Mouse (Mus musculus) forebrain, postnatal 0 days (tissue): ENCODE results near the gene Elf3. TPM values are rescaled to one million over a fixed set of nuclear protein-coding genes. Genes with fewer than 3 reads are reported as not detected.

Experiments used
- ATAC-seq: fragments of 200-750 bp; cut with Nextera tagmentation; 2 replicates; pipeline ENCODE4 v1.8.0; 2017; ENCODE audit warnings: mild to moderate bottlenecking, moderate library complexity
- DNase-seq: peaks from one replicate; pipeline ENCODE4 v3.0.0-alpha.2; 2015
- H3K27ac ChIP-seq: fragments of 300-500 bp; sonication (generic); 2 replicates; pipeline ENCODE4 v1.5.1; 2014; ENCODE audit warnings: low read depth, mild to moderate bottlenecking, antibody characterized with exemption, low read length, moderate library complexity, mixed read lengths
- H3K27me3 ChIP-seq: fragments of 300-500 bp; sonication (generic); 2 replicates; pipeline ENCODE4 v1.6.1; 2014; ENCODE audit warnings: mild to moderate bottlenecking, low read length, mixed read lengths; ENCODE audit not compliant: insufficient read depth
- H3K36me3 ChIP-seq: fragments of 300-500 bp; sonication (generic); 2 replicates; pipeline ENCODE4 v1.6.1; 2014; ENCODE audit warnings: mild to moderate bottlenecking, moderate library complexity; ENCODE audit not compliant: insufficient read depth
- H3K4me1 ChIP-seq: fragments of 300-500 bp; sonication (generic); 2 replicates; pipeline ENCODE4 v1.6.1; 2014; ENCODE audit warnings: antibody characterized with exemption; ENCODE audit not compliant: insufficient read depth
- H3K4me2 ChIP-seq: fragments of 300-500 bp; sonication (generic); 2 replicates; pipeline ENCODE4 v1.6.1; 2014; ENCODE audit warnings: low read depth, mild to moderate bottlenecking, moderate library complexity
- H3K4me3 ChIP-seq: fragments of 300-500 bp; sonication (generic); 2 replicates; pipeline ENCODE4 v1.5.1; 2014; ENCODE audit warnings: low read depth, low read length, mixed read lengths
- H3K9ac ChIP-seq: fragments of 300-500 bp; sonication (generic); 2 replicates; pipeline ENCODE4 v1.6.1; 2014; ENCODE audit warnings: mild to moderate bottlenecking
- H3K9me3 ChIP-seq: fragments of 300-500 bp; sonication (generic); 2 replicates; pipeline ENCODE4 v1.6.1; 2016; ENCODE audit warnings: low read length
- CTCF ChIP-seq: sonication (generic); IDR thresholded peaks from 2 replicates; pipeline ENCODE4 v1.5.1; 2016; ENCODE audit warnings: antibody characterized with exemption, control low read depth, low read depth
- WGBS: fragments of 180-500 bp; shearing (Covaris S2); extraction: QIAGEN DNeasy Blood & Tissue Kit; methylation state at CpG from one replicate; pipeline ENCODE4 v1.1.7; 2014; 5-methylcytosine and 5-hydroxymethylcytosine counted together
- polyA plus RNA-seq: library from polyadenylated mRNA; unstranded; fragments of >200 nt; fragmentation: Nextera tagmentation; extraction: Ambion mirVana; gene quantifications from 2 replicates; pipeline ENCODE4 v1.2.1, GENCODE M21; 2015
- total RNA-seq: library from RNA; depleted of rRNA; stranded (reverse); fragments of >200 nt; gene quantifications from 2 replicates; pipeline ENCODE4 v1.2.3, GENCODE M21; 2014

Elf3 gene
- total and polyA plus RNA-seq, 2 experiments from 2014 or later, result 0.21 TPM; not detected in 1

- Histone ChIP-seq H3K4me1 (no peaks in the 10 kb centered on the region), H3K9me3 (no peaks in the 10 kb centered on the region), H3K4me3 (no peak overlapping the region), H3K9ac (no peak overlapping the region), H3K27ac (no peak overlapping the region), H3K4me2 (no peak overlapping the region), H3K27me3 (no peaks in the 10 kb centered on the region), H3K36me3 (peaks cover 16% of the 10 kb centered on the region)
- ATAC-seq (no peak), DNase-seq (no peak)
- TF ChIP-seq CTCF, result no peak
- 91% methylated on average over 17 of the region's 17 CpGs for WGBS
Measured at GRCm38 (mm10) chr1:135281841-135282240, 23.5 kb upstream of the Elf3 start.

GRCm38 (mm10) chr1:135280646-135281045 lies 22.3 kb upstream of the Elf3 start:
- ATAC-seq, result no peak; the same call in 1 of the 2 replicates
- Histone ChIP-seq H3K9me3 (no peaks in the 10 kb centered on the region), H3K4me1 (no peaks in the 10 kb centered on the region), H3K4me3 (no peak overlapping the region), H3K36me3 (peaks cover 22% of the 10 kb centered on the region), H3K27me3 (no peaks in the 10 kb centered on the region), H3K9ac (no peak overlapping the region), H3K4me2 (no peak overlapping the region), H3K27ac (no peak overlapping the region)
- DNase-seq, result peak; percentile 63
- TF ChIP-seq CTCF, result no peak
- 45% methylated on average over 9 of the region's 9 CpGs for WGBS

DNA sequence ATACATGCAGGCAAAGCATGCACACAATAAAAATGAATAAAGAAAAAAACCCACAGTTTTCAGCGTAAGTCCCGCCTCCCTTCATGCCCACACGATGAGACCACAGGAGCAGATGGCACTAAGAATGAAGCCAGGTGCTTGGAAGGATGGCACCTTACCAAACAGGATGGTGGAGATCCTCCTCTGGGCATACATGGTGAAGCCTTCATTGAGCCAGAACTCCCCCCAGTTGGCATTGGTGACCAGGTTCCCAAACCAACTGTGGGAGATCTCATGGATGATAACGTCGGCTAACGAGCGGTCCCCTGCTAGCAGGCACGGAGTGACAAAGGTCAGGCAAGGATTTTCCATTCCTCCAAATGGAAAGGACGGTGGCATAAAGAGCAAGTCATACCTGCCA lies 13.0 kb upstream of the Elf3 start:
- H3K4me2 ChIP-seq, result no peak overlapping the region
- no peaks in the 10 kb centered on the region for H3K4me1 ChIP-seq
- no peak for ATAC-seq
- no peak for TF ChIP-seq CTCF
- H3K27me3 ChIP-seq, result no peaks in the 10 kb centered on the region
- no peak for DNase-seq
- no peak overlapping the region for H3K27ac ChIP-seq
- no peaks in the 10 kb centered on the region for H3K9me3 ChIP-seq
- H3K9ac ChIP-seq, result no peak overlapping the region
- H3K36me3 ChIP-seq, result peaks cover 66% of the 10 kb centered on the region
- no peak overlapping the region for H3K4me3 ChIP-seq
- 70% methylated on average over 9 of the region's 9 CpGs for WGBS

GRCm38 (mm10) chr1:135267663-135268446 lies 9.5 kb upstream of the Elf3 start:
- Histone ChIP-seq H3K27ac (no peak overlapping the region), H3K9ac (no peak overlapping the region), H3K4me2 (no peak overlapping the region), H3K9me3 (no peaks in the 10 kb centered on the region), H3K4me3 (no peak overlapping the region), H3K36me3 (peaks cover 81% of the 10 kb centered on the region), H3K27me3 (no peaks in the 10 kb centered on the region), H3K4me1 (no peaks in the 10 kb centered on the region)
- DNase-seq, result no peak
- peak; percentile 10; the same call in 1 of the 2 replicates for TF ChIP-seq CTCF
- no peak for ATAC-seq
- WGBS, result 91% methylated on average over 10 of the region's 10 CpGs

GRCm38 (mm10) chr1:135265834-135266233 lies 7.5 kb upstream of the Elf3 start:
- Histone ChIP-seq H3K27ac (no peak overlapping the region), H3K4me3 (no peak overlapping the region), H3K4me1 (no peaks in the 10 kb centered on the region), H3K9ac (no peak overlapping the region), H3K27me3 (no peaks in the 10 kb centered on the region), H3K4me2 (no peak overlapping the region), H3K9me3 (no peaks in the 10 kb centered on the region), H3K36me3 (peaks cover 72% of the 10 kb centered on the region)
- TF ChIP-seq CTCF, result no peak
- no peak for ATAC-seq
- no peak for DNase-seq
- WGBS, result 89% methylated on average over 5 of the region's 5 CpGs

DNA sequence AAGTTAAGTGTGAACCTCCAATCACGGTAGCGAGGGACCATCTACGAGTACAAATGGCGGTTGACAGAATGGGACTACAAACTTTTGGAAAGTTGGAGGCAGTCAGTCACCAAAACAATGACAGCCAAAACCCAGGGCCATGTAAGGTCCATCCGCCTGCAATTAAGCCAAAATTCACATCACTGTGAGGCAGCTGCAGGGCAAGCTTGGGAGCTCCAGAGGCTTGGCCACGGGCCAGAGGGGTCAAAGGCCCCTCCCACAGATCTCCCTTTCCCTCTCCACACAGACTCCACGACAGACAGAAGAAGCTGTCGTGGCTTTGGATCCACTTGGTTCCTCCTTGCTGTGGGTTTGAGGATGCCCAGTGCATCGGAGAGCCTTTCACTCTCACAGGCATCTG lies 4.9 kb upstream of the Elf3 start:
- H3K4me1 ChIP-seq, result peaks cover 8% of the 10 kb centered on the region; the same call in 1 of the 2 replicates
- 85% methylated on average over 9 of the region's 9 CpGs for WGBS
- DNase-seq (no peak), ATAC-seq (no peak)
- H3K9me3 ChIP-seq, result no peaks in the 10 kb centered on the region
- H3K4me2 ChIP-seq, result no peak overlapping the region
- no peak overlapping the region for H3K4me3 ChIP-seq
- peaks cover 63% of the 10 kb centered on the region for H3K36me3 ChIP-seq
- TF ChIP-seq CTCF, result no peak
- no peaks in the 10 kb centered on the region for H3K27me3 ChIP-seq
- no peak overlapping the region for H3K9ac ChIP-seq
- H3K27ac ChIP-seq, result no peak overlapping the region

- Histone ChIP-seq H3K4me3 (no peak overlapping the region), H3K36me3 (peaks cover 53% of the 10 kb centered on the region), H3K9ac (no peak overlapping the region), H3K9me3 (no peaks in the 10 kb centered on the region), H3K27me3 (no peaks in the 10 kb centered on the region), H3K4me1 (peaks cover 9% of the 10 kb centered on the region; the same call in 1 of the 2 replicates), H3K4me2 (no peak overlapping the region), H3K27ac (no peak overlapping the region)
- ATAC-seq (no peak), DNase-seq (no peak)
- 79% methylated on average over 3 of the region's 3 CpGs for WGBS
- no peak for TF ChIP-seq CTCF
Measured at GRCm38 (mm10) chr1:135262329-135262728, 4.0 kb upstream of the Elf3 start.
